Mouse (Mus musculus) midbrain, embryonic 10.5 days (tissue): ENCODE results near the gene Nrip2. TPM values are rescaled to one million over a fixed set of nuclear protein-coding genes. Genes with fewer than 3 reads are reported as not detected.

Source experiments
- DNase-seq: peaks from one replicate; pipeline ENCODE4 v3.0.0-alpha.2; 2017; ENCODE audit warnings: low spot score
- H3K27ac ChIP-seq: fragments of 300-500 bp; sonication (generic); replicated peaks from 2 replicates; pipeline ENCODE4 v1.5.1; 2016; ENCODE audit warnings: mild to moderate bottlenecking
- H3K27me3 ChIP-seq: fragments of 300-500 bp; sonication (generic); 2 replicates; pipeline ENCODE4 v1.6.1; 2016; ENCODE audit warnings: low read depth, mild to moderate bottlenecking; ENCODE audit not compliant: poor library complexity, severe bottlenecking
- H3K36me3 ChIP-seq: fragments of 300-500 bp; sonication (generic); 2 replicates; pipeline ENCODE4 v1.6.1; 2016; ENCODE audit warnings: mild to moderate bottlenecking, moderate library complexity
- H3K4me1 ChIP-seq: fragments of 300-500 bp; sonication (generic); 2 replicates; pipeline ENCODE4 v1.6.1; 2016
- H3K4me3 ChIP-seq: fragments of 300-500 bp; sonication (generic); 2 replicates; pipeline ENCODE4 v1.5.1; 2016; ENCODE audit warnings: mild to moderate bottlenecking, moderate library complexity
- H3K9me3 ChIP-seq: fragments of 300-500 bp; sonication (generic); replicated peaks from 2 replicates; pipeline ENCODE4 v1.6.1; 2016; ENCODE audit warnings: mild to moderate bottlenecking
- WGBS: fragments of 180-500 bp; shearing (Covaris S2); methylation state at CpG from one replicate; pipeline ENCODE4 v1.1.7; 2016; 5-methylcytosine and 5-hydroxymethylcytosine counted together
- polyA plus RNA-seq: library from polyadenylated mRNA; unstranded; fragments of >200 nt; fragmentation: Nextera tagmentation; extraction: Ambion mirVana; gene quantifications from 2 replicates; pipeline ENCODE4 v1.2.1, GENCODE M21; 2016

The Nrip2 gene
- polyA plus RNA-seq, 1 experiment from 2014 or later, result 2.5 TPM

- no peak for DNase-seq
- Histone ChIP-seq H3K4me1 (no peaks in the 10 kb centered on the region), H3K27ac (no peak overlapping the region), H3K9me3 (no peaks in the 10 kb centered on the region), H3K36me3 (no peaks in the 10 kb centered on the region), H3K27me3 (no peaks in the 10 kb centered on the region), H3K4me3 (no peak overlapping the region)
- 88% methylated on average over 5 of the region's 5 CpGs for WGBS
Observed at GRCm38 (mm10) chr6:128457186-128457585, 58.1 kb downstream of the Nrip2 start.

GRCm38 (mm10) chr6:128460321-128460720 is 61.2 kb downstream of the Nrip2 start:
- H3K4me1 ChIP-seq, result no peaks in the 10 kb centered on the region
- no peaks in the 10 kb centered on the region for H3K36me3 ChIP-seq
- H3K9me3 ChIP-seq, result no peaks in the 10 kb centered on the region
- H3K4me3 ChIP-seq, result no peak overlapping the region
- DNase-seq, result no peak
- 51% methylated on average over 2 of the region's 2 CpGs for WGBS
- H3K27me3 ChIP-seq, result no peaks in the 10 kb centered on the region
- H3K27ac ChIP-seq, result no peak overlapping the region

- Histone ChIP-seq H3K36me3 (no peaks in the 10 kb centered on the region), H3K4me3 (no peak overlapping the region), H3K9me3 (no peaks in the 10 kb centered on the region), H3K4me1 (peaks cover 5% of the 10 kb centered on the region; the same call in 1 of the 2 replicates), H3K27ac (no peak overlapping the region), H3K27me3 (no peaks in the 10 kb centered on the region)
- no peak for DNase-seq
- 87% methylated on average over 14 of the region's 14 CpGs for WGBS
Observed at GRCm38 (mm10) chr6:128460729-128461503, 61.8 kb downstream of the Nrip2 start.

- no peaks in the 10 kb centered on the region for H3K36me3 ChIP-seq
- no peak overlapping the region for H3K27ac ChIP-seq
- H3K4me1 ChIP-seq, result peaks cover 11% of the 10 kb centered on the region
- no peaks in the 10 kb centered on the region for H3K27me3 ChIP-seq
- no peaks in the 10 kb centered on the region for H3K9me3 ChIP-seq
- DNase-seq, result no peak
- no peak overlapping the region for H3K4me3 ChIP-seq
Observed at GRCm38 (mm10) chr6:128461606-128462005, 62.5 kb downstream of the Nrip2 start.

- DNase-seq, result no peak
- Histone ChIP-seq H3K36me3 (no peaks in the 10 kb centered on the region), H3K9me3 (no peaks in the 10 kb centered on the region), H3K27ac (no peak overlapping the region), H3K4me3 (no peak overlapping the region), H3K4me1 (peaks cover 12% of the 10 kb centered on the region), H3K27me3 (no peaks in the 10 kb centered on the region)
- 89% methylated on average over 4 of the region's 4 CpGs for WGBS
Observed at GRCm38 (mm10) chr6:128464996-128465395, 65.9 kb downstream of the Nrip2 start.

Other genes starting within 250 kb of the Nrip2 start
- 1.7 TPM in 2 replicates for gene Tead4, start 98.5 kb upstream of the Nrip2 start, polyA plus RNA-seq
- gene Tulp3, start 43.4 kb upstream of the Nrip2 start, polyA plus RNA-seq, result 21.7 and 22.5 TPM in 2 replicates
- 185 and 190 TPM in 2 replicates for gene Rhno1, start 36.4 kb upstream of the Nrip2 start, polyA plus RNA-seq
- 66.0 and 72.7 TPM in 2 replicates for gene Foxm1, start 36.3 kb upstream of the Nrip2 start, polyA plus RNA-seq
- 0.56 and 0.66 TPM in 2 replicates for gene Tex52, start 23.8 kb upstream of the Nrip2 start, polyA plus RNA-seq
- gene Gm44596, start 23.8 kb upstream of the Nrip2 start, polyA plus RNA-seq, result not detected in 2 replicates
- gene Itfg2, start 25.6 kb downstream of the Nrip2 start, polyA plus RNA-seq, result 41.6 and 42.8 TPM in 2 replicates
- gene Fkbp4, start 39.4 kb downstream of the Nrip2 start, polyA plus RNA-seq, result 652 and 727 TPM in 2 replicates
- gene Pzp, start 127.4 kb downstream of the Nrip2 start, polyA plus RNA-seq, result not detected in 2 replicates
- not detected in 2 replicates for gene A2ml1, start 182.3 kb downstream of the Nrip2 start, polyA plus RNA-seq
- not detected in 2 replicates for gene Klrb1a, start 224.2 kb downstream of the Nrip2 start, polyA plus RNA-seq